Mouse (Mus musculus) midbrain, embryonic 10.5 days (tissue): ENCODE measurements around the gene Tecta. TPM values are rescaled to one million over a fixed set of nuclear protein-coding genes. Genes with fewer than 3 reads are reported as not detected.
A peak's percentile ranks its signal among the peaks of the same experiment; 100 is the strongest.

Experiments used
- DNase-seq: peaks from one replicate; pipeline ENCODE4 v3.0.0-alpha.2; 2017; ENCODE audit warnings: low spot score
- H3K27ac ChIP-seq: fragments of 300-500 bp; sonication (generic); replicated peaks from 2 replicates; pipeline ENCODE4 v1.5.1; 2016; ENCODE audit warnings: mild to moderate bottlenecking
- H3K27me3 ChIP-seq: fragments of 300-500 bp; sonication (generic); 2 replicates; pipeline ENCODE4 v1.6.1; 2016; ENCODE audit warnings: low read depth, mild to moderate bottlenecking; ENCODE audit not compliant: poor library complexity, severe bottlenecking
- H3K36me3 ChIP-seq: fragments of 300-500 bp; sonication (generic); 2 replicates; pipeline ENCODE4 v1.6.1; 2016; ENCODE audit warnings: mild to moderate bottlenecking, moderate library complexity
- H3K4me1 ChIP-seq: fragments of 300-500 bp; sonication (generic); 2 replicates; pipeline ENCODE4 v1.6.1; 2016
- H3K4me3 ChIP-seq: fragments of 300-500 bp; sonication (generic); 2 replicates; pipeline ENCODE4 v1.5.1; 2016; ENCODE audit warnings: mild to moderate bottlenecking, moderate library complexity
- H3K9me3 ChIP-seq: fragments of 300-500 bp; sonication (generic); replicated peaks from 2 replicates; pipeline ENCODE4 v1.6.1; 2016; ENCODE audit warnings: mild to moderate bottlenecking
- WGBS: fragments of 180-500 bp; shearing (Covaris S2); methylation state at CpG from one replicate; pipeline ENCODE4 v1.1.7; 2016; 5-methylcytosine and 5-hydroxymethylcytosine counted together
- polyA plus RNA-seq: library from polyadenylated mRNA; unstranded; fragments of >200 nt; fragmentation: Nextera tagmentation; extraction: Ambion mirVana; gene quantifications from 2 replicates; pipeline ENCODE4 v1.2.1, GENCODE M21; 2016

The Tecta gene
- polyA plus RNA-seq, result 0.54 and 0.68 TPM in 2 replicates

- no peak for DNase-seq
- peaks cover 26% of the 10 kb centered on the region for H3K4me1 ChIP-seq
- no peak within 1 kb of the TSS for H3K4me3 ChIP-seq
- H3K36me3 ChIP-seq, result no peaks in the 10 kb centered on the region
- 68% methylated on average over 6 of the region's 6 CpGs for WGBS
- no peaks in the 10 kb centered on the region for H3K27me3 ChIP-seq
- no peaks in the 10 kb centered on the region for H3K9me3 ChIP-seq
- peak within 1 kb of the TSS; percentile 20 for H3K27ac ChIP-seq
Measured at GRCm38 (mm10) chr9:42399829-42400228, at the start of gene Tecta. TSS of gene Tecta (minus strand) at chr9:42399929.

- no peaks in the 10 kb centered on the region for H3K27me3 ChIP-seq
Measured at GRCm38 (mm10) chr9:42449043-42449442, 49.3 kb upstream of the Tecta start.

GRCm38 (mm10) chr9:42442100-42442499 is 42.4 kb upstream of the Tecta start:
- Histone ChIP-seq H3K4me1 (peaks cover 11% of the 10 kb centered on the region), H3K4me3 (no peak overlapping the region), H3K36me3 (peaks cover 87% of the 10 kb centered on the region), H3K27me3 (no peaks in the 10 kb centered on the region), H3K27ac (no peak overlapping the region), H3K9me3 (no peaks in the 10 kb centered on the region)
- 94% methylated on average over 8 of the region's 8 CpGs for WGBS
- no peak for DNase-seq

More at GRCm38 (mm10) chr9:42449043-42449442, 49.3 kb upstream of the Tecta start:
- 92% methylated on average over 6 of the region's 6 CpGs for WGBS
- peaks cover 65% of the 10 kb centered on the region for H3K36me3 ChIP-seq
- no peaks in the 10 kb centered on the region; the same call in 1 of the 2 replicates for H3K4me1 ChIP-seq
- no peak for DNase-seq
- H3K27ac ChIP-seq, result no peak overlapping the region
- no peak overlapping the region for H3K4me3 ChIP-seq
- H3K9me3 ChIP-seq, result no peaks in the 10 kb centered on the region

- H3K36me3 ChIP-seq, result peaks cover 93% of the 10 kb centered on the region
Measured at GRCm38 (mm10) chr9:42441234-42441633, 41.5 kb upstream of the Tecta start.

GRCm38 (mm10) chr9:42439446-42439845 is 39.7 kb upstream of the Tecta start:
- H3K36me3 ChIP-seq, result peaks cover 97% of the 10 kb centered on the region
- no peaks in the 10 kb centered on the region for H3K9me3 ChIP-seq
- no peak overlapping the region for H3K4me3 ChIP-seq
- WGBS, result 24% methylated on average over 4 of the region's 4 CpGs
- DNase-seq, result no peak
- peaks cover 11% of the 10 kb centered on the region for H3K4me1 ChIP-seq
- H3K27ac ChIP-seq, result no peak overlapping the region
- H3K27me3 ChIP-seq, result no peaks in the 10 kb centered on the region

More at GRCm38 (mm10) chr9:42441234-42441633, 41.5 kb upstream of the Tecta start:
- no peak for DNase-seq
- Histone ChIP-seq H3K27ac (no peak overlapping the region), H3K4me3 (no peak overlapping the region), H3K9me3 (no peaks in the 10 kb centered on the region), H3K4me1 (peaks cover 11% of the 10 kb centered on the region), H3K27me3 (no peaks in the 10 kb centered on the region)
- 94% methylated on average over 2 of the region's 2 CpGs for WGBS

GRCm38 (mm10) chr9:42432155-42432554 is 32.4 kb upstream of the Tecta start:
- 90% methylated on average over 2 of the region's 2 CpGs for WGBS
- Histone ChIP-seq H3K4me1 (peaks cover 17% of the 10 kb centered on the region), H3K4me3 (no peak overlapping the region), H3K27ac (no peak overlapping the region), H3K36me3 (peaks cover 85% of the 10 kb centered on the region), H3K27me3 (no peaks in the 10 kb centered on the region), H3K9me3 (no peaks in the 10 kb centered on the region)
- DNase-seq, result no peak

- H3K36me3 ChIP-seq, result peaks cover 79% of the 10 kb centered on the region
- DNase-seq, result no peak
- H3K9me3 ChIP-seq, result no peaks in the 10 kb centered on the region
- no peak overlapping the region for H3K27ac ChIP-seq
- H3K4me3 ChIP-seq, result no peak overlapping the region
- WGBS, result 91% methylated on average over 2 of the region's 2 CpGs
- H3K27me3 ChIP-seq, result no peaks in the 10 kb centered on the region
- peaks cover 22% of the 10 kb centered on the region for H3K4me1 ChIP-seq
Measured at GRCm38 (mm10) chr9:42431606-42432005, 31.9 kb upstream of the Tecta start.

GRCm38 (mm10) chr9:42428060-42428924 is 28.6 kb upstream of the Tecta start:
- no peak overlapping the region for H3K4me3 ChIP-seq
- no peaks in the 10 kb centered on the region for H3K27me3 ChIP-seq
- peaks cover 61% of the 10 kb centered on the region for H3K36me3 ChIP-seq
- WGBS, result 85% methylated on average over 12 of the region's 12 CpGs
- H3K27ac ChIP-seq, result peak overlapping the region; percentile 79
- DNase-seq, result no peak
- H3K9me3 ChIP-seq, result no peaks in the 10 kb centered on the region
- H3K4me1 ChIP-seq, result peaks cover 33% of the 10 kb centered on the region

- Histone ChIP-seq H3K4me3 (no peak overlapping the region), H3K4me1 (peaks cover 33% of the 10 kb centered on the region), H3K9me3 (no peaks in the 10 kb centered on the region), H3K27me3 (no peaks in the 10 kb centered on the region), H3K36me3 (peaks cover 68% of the 10 kb centered on the region), H3K27ac (peak overlapping the region; percentile 79)
- WGBS, result 41% methylated on average over 10 of the region's 10 CpGs
- peak; percentile 46 for DNase-seq
Measured at GRCm38 (mm10) chr9:42426661-42427358, 27.1 kb upstream of the Tecta start.

GRCm38 (mm10) chr9:42423649-42424048 is 23.9 kb upstream of the Tecta start:
- H3K4me3 ChIP-seq, result no peak overlapping the region
- H3K9me3 ChIP-seq, result no peaks in the 10 kb centered on the region
- H3K27me3 ChIP-seq, result no peaks in the 10 kb centered on the region
- H3K36me3 ChIP-seq, result peaks cover 53% of the 10 kb centered on the region
- 89% methylated on average over 2 of the region's 2 CpGs for WGBS
- H3K4me1 ChIP-seq, result peaks cover 34% of the 10 kb centered on the region
- DNase-seq, result no peak
- H3K27ac ChIP-seq, result no peak overlapping the region

- H3K4me3 ChIP-seq, result no peak overlapping the region
- DNase-seq, result no peak
- no peak overlapping the region for H3K27ac ChIP-seq
- H3K36me3 ChIP-seq, result peaks cover 59% of the 10 kb centered on the region
- H3K27me3 ChIP-seq, result no peaks in the 10 kb centered on the region
- H3K4me1 ChIP-seq, result peaks cover 22% of the 10 kb centered on the region
- WGBS, result 70% methylated on average over 2 of the region's 2 CpGs
- no peaks in the 10 kb centered on the region for H3K9me3 ChIP-seq
Measured at GRCm38 (mm10) chr9:42419687-42420086, 20.0 kb upstream of the Tecta start.

- Histone ChIP-seq H3K4me1 (peaks cover 31% of the 10 kb centered on the region), H3K27ac (no peak overlapping the region), H3K27me3 (no peaks in the 10 kb centered on the region), H3K9me3 (no peaks in the 10 kb centered on the region), H3K36me3 (peaks cover 58% of the 10 kb centered on the region), H3K4me3 (no peak overlapping the region)
- no peak for DNase-seq
- WGBS, result 92% methylated on average over 5 of the region's 5 CpGs
Measured at GRCm38 (mm10) chr9:42418786-42419185, 19.1 kb upstream of the Tecta start.
